Mouse (Mus musculus): ENCODE results near the gene Fbxw4. TPM values are rescaled to one million over a fixed set of nuclear protein-coding genes. Genes with fewer than 3 reads are reported as not detected.

Gene Fbxw4
- polyA plus RNA-seq, 1 experiment from 2014 or later = 6.8 TPM

DNA sequence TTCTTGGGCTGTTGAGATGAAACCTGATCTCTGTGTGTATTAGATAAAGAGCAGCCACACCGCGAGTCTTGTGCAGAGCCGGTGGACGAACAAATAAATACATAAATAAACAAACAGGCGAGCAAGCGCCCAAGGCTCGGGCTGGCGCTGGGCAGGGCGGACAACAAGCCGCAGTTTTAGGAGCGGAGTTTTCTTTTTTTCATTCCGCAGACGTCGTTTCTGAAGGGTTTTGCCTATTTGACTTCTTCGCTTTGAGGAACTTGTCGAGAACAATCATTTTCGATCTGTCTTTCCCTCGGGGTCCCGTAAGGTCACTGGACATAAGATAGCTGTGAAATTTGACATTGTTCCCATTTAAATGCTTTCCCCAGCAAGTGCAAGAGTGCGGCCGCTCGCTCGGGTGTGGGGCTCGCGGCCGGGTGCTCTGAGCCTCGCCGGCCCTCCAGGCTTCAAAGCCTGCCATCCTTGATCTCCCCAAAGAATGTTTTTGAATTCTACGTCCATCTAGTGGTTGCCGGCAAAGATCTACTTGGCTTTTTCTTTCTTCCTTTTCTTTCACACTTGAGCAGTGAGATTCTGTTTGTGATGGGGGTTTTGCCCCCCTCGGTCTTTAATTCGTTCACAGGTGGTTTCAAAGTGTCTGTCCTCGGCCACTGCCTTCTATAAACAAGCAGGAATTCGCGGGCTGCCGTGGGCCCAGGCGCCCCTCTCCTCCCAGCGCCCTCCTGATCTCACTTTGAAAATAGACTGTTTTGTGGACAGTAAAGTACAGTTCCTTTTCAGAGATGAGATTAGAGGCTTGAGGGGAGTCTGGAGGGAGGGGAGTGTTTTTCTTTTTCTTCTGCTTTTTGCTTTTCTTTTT lies 15.8 kb upstream of the Fbxw4 start:
- H3K27ac ChIP-seq = no peak overlapping the region
- H3K9ac ChIP-seq = 0 out of 2 replicates have a peak overlapping the region, but pooled peaks have one; percentile 12
- peaks cover 10% of the 10 kb centered on the region; the same call in 1 of the 2 replicates for H3K4me1 ChIP-seq
- WGBS = under 1% methylated on average over 38 of the region's 38 CpGs
- no peak for ATAC-seq (ENCODE audit: insufficient number of reproducible peaks, insufficient read depth, low FRiP score, low TSS enrichment)
- H3K4me3 ChIP-seq = peak overlapping the region; percentile 33
- H3K9me3 ChIP-seq = no peaks in the 10 kb centered on the region
- peaks cover 27% of the 10 kb centered on the region for H3K27me3 ChIP-seq
- H3K36me3 ChIP-seq = no peaks in the 10 kb centered on the region
- peak overlapping the region; percentile 45 for H3K4me2 ChIP-seq (replicated peaks)

DNA sequence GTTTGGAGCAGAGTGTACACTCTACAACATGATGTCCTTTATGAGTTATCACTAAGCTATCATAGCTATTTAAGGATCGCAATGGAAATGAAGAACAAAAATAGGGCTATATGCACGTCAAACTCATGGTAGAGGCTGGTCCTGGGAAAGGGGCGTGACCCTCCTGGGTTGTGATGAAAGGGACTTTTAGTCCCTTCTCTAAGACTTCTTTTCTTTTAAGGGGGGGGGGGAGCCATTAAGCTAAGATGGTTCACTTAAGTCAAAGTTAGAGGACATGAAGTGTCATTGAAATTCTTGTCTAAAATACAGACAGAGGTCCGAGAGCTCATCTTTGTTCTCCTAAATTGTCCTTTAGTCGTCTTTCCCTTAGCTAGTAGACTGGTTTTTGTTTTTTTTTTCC lies 15.1 kb upstream of the Fbxw4 start:
- Histone ChIP-seq H3K27me3 (peaks cover 27% of the 10 kb centered on the region), H3K27ac (no peak overlapping the region), H3K4me2 (replicated peaks) (no peak overlapping the region), H3K4me3 (no peak overlapping the region), H3K4me1 (peaks cover 10% of the 10 kb centered on the region; the same call in 1 of the 2 replicates), H3K9ac (no peak overlapping the region), H3K36me3 (no peaks in the 10 kb centered on the region), H3K9me3 (no peaks in the 10 kb centered on the region)
- 20% methylated on average over 5 of the region's 5 CpGs for WGBS
- no peak for ATAC-seq (ENCODE audit: insufficient number of reproducible peaks, insufficient read depth, low FRiP score, low TSS enrichment)

- Histone ChIP-seq H3K27me3 (peaks cover 27% of the 10 kb centered on the region), H3K9ac (no peak overlapping the region), H3K27ac (no peak overlapping the region), H3K36me3 (no peaks in the 10 kb centered on the region), H3K4me3 (no peak overlapping the region), H3K9me3 (no peaks in the 10 kb centered on the region), H3K4me2 (replicated peaks) (no peak overlapping the region), H3K4me1 (peaks cover 10% of the 10 kb centered on the region; the same call in 1 of the 2 replicates)
- no peak for ATAC-seq (ENCODE audit: insufficient number of reproducible peaks, insufficient read depth, low FRiP score, low TSS enrichment)
- WGBS = 85% methylated on average over 9 of the region's 9 CpGs
Measured at GRCm38 (mm10) chr19:45672971-45673370, 12.9 kb upstream of the Fbxw4 start.

DNA sequence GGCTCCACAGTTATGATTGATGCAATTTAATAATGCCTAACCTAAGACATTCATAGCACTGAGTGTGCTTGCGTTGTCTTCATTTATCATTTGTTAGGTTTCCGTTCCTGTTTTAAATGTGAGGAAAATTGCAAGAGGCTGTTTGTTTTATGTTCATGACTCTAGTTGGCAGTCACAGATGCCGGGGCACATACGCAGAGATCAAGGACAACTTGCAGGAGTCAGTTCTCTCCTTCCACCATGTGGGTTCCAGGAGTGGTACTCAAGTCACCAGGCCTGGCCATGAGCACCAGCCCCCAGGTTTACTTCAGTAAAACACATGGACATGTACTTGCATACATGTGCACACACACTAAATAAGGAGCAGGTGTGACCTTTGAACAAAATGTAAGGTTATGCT lies 8.9 kb upstream of the Fbxw4 start:
- H3K36me3 ChIP-seq = no peaks in the 10 kb centered on the region
- WGBS = 93% methylated on average over 4 of the region's 4 CpGs
- no peak overlapping the region for H3K27ac ChIP-seq
- no peaks in the 10 kb centered on the region for H3K9me3 ChIP-seq
- H3K9ac ChIP-seq = no peak overlapping the region
- ATAC-seq (ENCODE audit: insufficient number of reproducible peaks, insufficient read depth, low FRiP score, low TSS enrichment) = no peak
- no peaks in the 10 kb centered on the region for H3K4me1 ChIP-seq
- H3K27me3 ChIP-seq = 0 out of 2 replicates have a peak, but pooled peaks cover 5% of the 10 kb centered on the region
- no peak overlapping the region for H3K4me3 ChIP-seq
- H3K4me2 ChIP-seq (replicated peaks) = no peak overlapping the region

DNA sequence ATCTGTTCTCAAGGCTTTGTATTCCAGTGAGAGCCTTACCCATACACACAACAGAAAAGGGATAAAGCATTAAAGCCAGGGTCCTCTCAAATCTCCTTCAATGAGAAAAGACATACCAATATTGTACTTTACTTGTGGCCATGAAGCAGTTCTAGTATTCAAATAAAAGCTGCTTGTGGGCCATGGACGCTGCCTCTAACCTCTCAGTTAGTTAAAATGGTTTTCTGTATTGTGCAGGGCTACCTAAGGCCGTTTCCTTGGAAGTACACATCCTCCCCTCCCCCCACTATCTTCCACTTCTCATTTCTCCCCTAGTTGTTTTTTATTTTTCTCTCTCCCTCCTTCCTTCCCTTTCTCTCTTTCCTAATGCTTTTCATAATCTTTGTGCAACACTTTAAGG lies 3.7 kb upstream of the Fbxw4 start:
- Histone ChIP-seq H3K4me3 (no peak overlapping the region), H3K9ac (no peak overlapping the region), H3K4me2 (replicated peaks) (no peak overlapping the region), H3K9me3 (no peaks in the 10 kb centered on the region), H3K27me3 (no peaks in the 10 kb centered on the region), H3K4me1 (peaks cover 11% of the 10 kb centered on the region), H3K27ac (no peak overlapping the region), H3K36me3 (no peaks in the 10 kb centered on the region)
- 53% methylated on average over 2 of the region's 2 CpGs for WGBS
- ATAC-seq (ENCODE audit: insufficient number of reproducible peaks, insufficient read depth, low FRiP score, low TSS enrichment) = no peak

DNA sequence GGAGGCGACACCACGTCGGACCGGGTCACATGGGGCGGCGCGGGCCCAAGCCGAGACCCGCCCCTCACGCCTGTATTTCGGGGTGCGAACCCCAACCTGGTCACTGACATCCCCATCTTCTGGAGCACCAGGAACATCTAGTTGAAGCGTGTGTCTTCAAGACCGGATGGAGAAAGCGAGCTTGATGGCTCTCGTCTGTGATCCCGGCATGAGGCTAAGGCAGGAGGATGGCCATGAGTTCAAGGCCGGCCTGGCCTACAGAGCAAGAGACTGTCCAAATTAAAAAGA lies 335 bp upstream of the Fbxw4 start:
- Histone ChIP-seq H3K9ac (peak overlapping the region; percentile 98), H3K4me3 (peak overlapping the region; percentile 85), H3K9me3 (no peaks in the 10 kb centered on the region), H3K4me1 (peaks cover 34% of the 10 kb centered on the region), H3K4me2 (replicated peaks) (peak overlapping the region; percentile 82), H3K36me3 (no peaks in the 10 kb centered on the region), H3K27me3 (no peaks in the 10 kb centered on the region), H3K27ac (peak overlapping the region; percentile 95)
- 15% methylated on average over 18 of the region's 18 CpGs for WGBS
- 0 out of 2 replicates have a peak, but pooled peaks have one; percentile 35 for ATAC-seq (ENCODE audit: insufficient number of reproducible peaks, insufficient read depth, low FRiP score, low TSS enrichment)

DNA sequence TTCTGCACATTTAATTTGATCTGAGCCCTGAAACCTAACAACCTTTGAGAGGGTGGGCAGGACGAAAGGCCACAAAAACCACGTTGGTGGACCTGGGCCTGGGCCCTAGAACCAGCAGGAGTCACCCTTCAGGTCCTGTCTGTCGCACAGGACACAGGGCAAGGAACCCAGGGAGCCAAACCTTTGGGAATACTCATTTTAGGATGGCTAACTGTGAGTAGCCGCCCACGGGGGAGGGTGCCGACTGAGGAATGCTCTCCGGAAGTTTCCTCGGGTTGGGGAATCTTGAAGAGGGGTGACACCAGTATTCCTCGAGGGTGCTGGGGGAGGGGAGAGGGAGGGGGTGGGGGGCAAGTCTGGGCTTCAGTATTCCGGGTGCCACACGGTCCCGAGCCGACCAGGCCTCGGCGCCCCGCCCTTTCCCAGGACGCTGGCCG lies 793 bp downstream of the Fbxw4 start:
- no peaks in the 10 kb centered on the region for H3K27me3 ChIP-seq
- H3K4me1 ChIP-seq = peaks cover 37% of the 10 kb centered on the region
- peak overlapping the region; percentile 95 for H3K27ac ChIP-seq
- H3K9me3 ChIP-seq = no peaks in the 10 kb centered on the region
- no peaks in the 10 kb centered on the region for H3K36me3 ChIP-seq
- ATAC-seq (ENCODE audit: insufficient number of reproducible peaks, insufficient read depth, low FRiP score, low TSS enrichment) = no peak; the same call in 1 of the 2 replicates
- H3K9ac ChIP-seq = peak overlapping the region; percentile 98
- WGBS = under 1% methylated on average over 18 of the region's 18 CpGs
- peak overlapping the region; percentile 82 for H3K4me2 ChIP-seq (replicated peaks)
- H3K4me3 ChIP-seq = peak overlapping the region; percentile 85

GRCm38 (mm10) chr19:45658556-45659268 lies 1.4 kb downstream of the Fbxw4 start:
- H3K4me1 ChIP-seq = peaks cover 42% of the 10 kb centered on the region
- WGBS = 54% methylated on average over 10 of the region's 10 CpGs

GRCm38 (mm10) chr19:45657828-45658227 lies 2.3 kb downstream of the Fbxw4 start:
- Histone ChIP-seq H3K9ac (no peak overlapping the region), H3K9me3 (no peaks in the 10 kb centered on the region), H3K36me3 (no peaks in the 10 kb centered on the region), H3K4me2 (replicated peaks) (no peak overlapping the region), H3K4me1 (peaks cover 51% of the 10 kb centered on the region), H3K27ac (no peak overlapping the region), H3K4me3 (no peak overlapping the region), H3K27me3 (no peaks in the 10 kb centered on the region)
- 79% methylated on average over 1 of the region's 1 CpGs for WGBS
- ATAC-seq (ENCODE audit: insufficient number of reproducible peaks, insufficient read depth, low FRiP score, low TSS enrichment) = no peak

More at GRCm38 (mm10) chr19:45658556-45659268, 1.4 kb downstream of the Fbxw4 start:
- Histone ChIP-seq H3K27me3 (no peaks in the 10 kb centered on the region), H3K9me3 (no peaks in the 10 kb centered on the region), H3K4me3 (peak overlapping the region; percentile 85), H3K27ac (peak overlapping the region; percentile 95; the same call in 1 of the 2 replicates), H3K9ac (peak overlapping the region; percentile 98; the same call in 1 of the 2 replicates), H3K36me3 (no peaks in the 10 kb centered on the region), H3K4me2 (replicated peaks) (peak overlapping the region; percentile 82)
- no peak for ATAC-seq (ENCODE audit: insufficient number of reproducible peaks, insufficient read depth, low FRiP score, low TSS enrichment)

DNA sequence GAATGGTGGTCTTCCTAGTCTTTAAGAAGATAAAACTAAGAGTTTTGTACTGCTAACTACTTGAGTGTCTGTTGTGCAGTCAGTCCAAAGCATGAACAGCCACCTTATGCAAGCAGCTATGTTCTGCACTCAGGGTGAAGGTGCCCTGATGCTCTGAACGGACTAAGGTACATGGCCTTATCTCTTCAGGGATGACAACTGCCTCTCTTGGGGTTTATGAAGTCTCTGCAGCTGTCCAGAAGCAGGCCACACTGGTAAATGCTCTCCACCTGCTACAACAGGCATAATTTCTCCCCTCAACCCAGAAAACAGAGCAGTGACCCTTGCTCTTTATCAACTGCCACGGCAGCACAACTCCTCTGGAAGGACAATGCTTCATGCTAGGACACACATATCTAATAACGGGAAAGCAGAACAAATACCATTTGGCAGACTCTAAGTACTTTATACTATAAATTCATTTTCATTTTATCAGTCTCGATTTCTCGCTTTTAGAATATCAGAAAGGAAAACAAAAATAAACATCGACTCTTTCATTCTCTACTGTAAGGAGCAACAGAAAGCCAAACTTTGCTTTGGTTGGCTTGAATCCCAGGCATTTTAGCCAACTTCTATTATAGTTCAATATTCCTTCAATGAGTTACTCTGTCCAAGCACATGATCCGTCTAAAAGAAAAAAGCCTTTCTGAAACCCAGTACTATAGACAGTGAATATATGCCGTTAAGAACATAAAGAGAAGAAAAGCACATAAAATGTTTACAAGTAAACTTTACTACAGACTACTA lies 3.1 kb downstream of the Fbxw4 start:
- Histone ChIP-seq H3K36me3 (no peaks in the 10 kb centered on the region), H3K9ac (no peak overlapping the region), H3K4me3 (no peak overlapping the region), H3K4me1 (peaks cover 57% of the 10 kb centered on the region), H3K27me3 (no peaks in the 10 kb centered on the region), H3K27ac (peak overlapping the region; percentile 50; the same call in 1 of the 2 replicates), H3K9me3 (no peaks in the 10 kb centered on the region), H3K4me2 (replicated peaks) (no peak overlapping the region)
- WGBS = 60% methylated on average over 8 of the region's 8 CpGs
- no peak for ATAC-seq (ENCODE audit: insufficient number of reproducible peaks, insufficient read depth, low FRiP score, low TSS enrichment)

- 56% methylated on average over 8 of the region's 8 CpGs for WGBS
- no peaks in the 10 kb centered on the region for H3K9me3 ChIP-seq
- no peak overlapping the region for H3K27ac ChIP-seq
- H3K4me3 ChIP-seq = no peak overlapping the region
- no peak overlapping the region for H3K9ac ChIP-seq
- peaks cover 61% of the 10 kb centered on the region for H3K4me1 ChIP-seq
- H3K4me2 ChIP-seq (replicated peaks) = no peak overlapping the region
- no peak for ATAC-seq (ENCODE audit: insufficient number of reproducible peaks, insufficient read depth, low FRiP score, low TSS enrichment)
- H3K27me3 ChIP-seq = no peaks in the 10 kb centered on the region
- H3K36me3 ChIP-seq = no peaks in the 10 kb centered on the region
Measured at GRCm38 (mm10) chr19:45655870-45656269, 4.2 kb downstream of the Fbxw4 start.

Measured in embryonic facial prominence, embryonic 12.5 days (tissue).